Mouse (Mus musculus) CH12.LX (cell line): ENCODE measurements at regions not wholly inside any gene's neighbourhood (a gene's known extent, or its start where the extent isn't known, plus 50 kb on each side); places are given as distances from the start of the nearest gene placed in this dataset.

ENCODE experiments used
- DNase-seq: peaks from one replicate; pipeline ENCODE4 v3.0.0-alpha.2; 2013; ENCODE audit errors: extremely low read depth
- H3K27ac ChIP-seq: 2 replicates; pipeline ENCODE4 v1.5.1; 2012; ENCODE audit warnings: low read depth, mild to moderate bottlenecking, control low read depth, moderate library complexity; ENCODE audit not compliant: insufficient read depth
- H3K27me3 ChIP-seq: replicated peaks from 2 replicates; pipeline ENCODE3; 2012; ENCODE audit warnings: inconsistent platforms
- H3K36me3 ChIP-seq, 2 experiments: replicated peaks in 1 of 2; 2 replicates each; pipeline versions ENCODE3 to v1.6.1; 2012; ENCODE audit warnings: inconsistent platforms in 1 of 2, low read length in 1 of 2, mild to moderate bottlenecking in 1 of 2, mixed read lengths in 1 of 2, moderate library complexity in 1 of 2; ENCODE audit not compliant: control insufficient read depth in 1 of 2, insufficient read depth in 1 of 2
- H3K4me1 ChIP-seq, 2 experiments: 2 replicates each; pipeline ENCODE4 v1.6.1; 2012; ENCODE audit warnings: inconsistent platforms in 1 of 2, moderate library complexity in 1 of 2; ENCODE audit not compliant: insufficient read depth in 2 of 2, control insufficient read depth in 1 of 2
- H3K4me2 ChIP-seq: 2 replicates; pipeline ENCODE4 v1.6.1; 2012; ENCODE audit warnings: low read depth, mild to moderate bottlenecking, control low read depth; ENCODE audit not compliant: poor library complexity, insufficient read depth, severe bottlenecking
- H3K4me3 ChIP-seq, 3 experiments: fragments of 150-350 bp in 1 of 3; sonication (generic) in 1 of 3; replicated peaks in 1 of 3; 2 replicates each; pipeline versions ENCODE3 to v1.5.1; 2011 to 2012; ENCODE audit warnings: low read depth in 2 of 3, low read length in 2 of 3, mild to moderate bottlenecking in 2 of 3, moderate library complexity in 2 of 3, control low read depth in 1 of 3, improper control_type of control experiment in 1 of 3, inconsistent platforms in 1 of 3, mixed read lengths in 1 of 3; ENCODE audit not compliant: poor library complexity in 1 of 3
- H3K79me2 ChIP-seq: replicated peaks from 2 replicates; pipeline ENCODE4 v1.6.1; 2012; ENCODE audit warnings: mild to moderate bottlenecking, moderate library complexity; ENCODE audit not compliant: control insufficient read depth, poor library complexity, insufficient read depth, severe bottlenecking; ENCODE audit errors: extremely low read depth
- H3K9ac ChIP-seq: 2 replicates; pipeline ENCODE4 v1.6.1; 2012; ENCODE audit warnings: low read depth, mild to moderate bottlenecking, control low read depth, moderate library complexity; ENCODE audit not compliant: insufficient read depth
- H3K9me3 ChIP-seq: replicated peaks from 2 replicates; pipeline ENCODE3; 2012; ENCODE audit warnings: low read length, inconsistent platforms, mixed read lengths
- BHLHE40 ChIP-seq: IDR thresholded peaks from 2 replicates; pipeline ENCODE4 v1.6.1; 2011; ENCODE audit warnings: mild to moderate bottlenecking, low read depth, low read length, improper control_type of control experiment
- CHD1 ChIP-seq: IDR thresholded peaks from 2 replicates; pipeline ENCODE4 v1.6.1; 2012; ENCODE audit warnings: low read depth, low read length, improper control_type of control experiment, inconsistent platforms
- CHD2 ChIP-seq: IDR thresholded peaks from 2 replicates; pipeline ENCODE4 v1.6.1; 2011; ENCODE audit warnings: low read length, improper control_type of control experiment
- ELF1 ChIP-seq: IDR thresholded peaks from 2 replicates; pipeline ENCODE4 v1.6.1; 2014; ENCODE audit warnings: low read depth, mild to moderate bottlenecking, inconsistent platforms, low read length, improper control_type of control experiment
- EP300 ChIP-seq: IDR thresholded peaks from 2 replicates; pipeline ENCODE4 v1.6.1; 2011; ENCODE audit warnings: low read length, improper control_type of control experiment
- ETS1 ChIP-seq: conservative IDR thresholded peaks from 2 replicates; pipeline ENCODE4 v1.6.1; 2012; ENCODE audit warnings: low read depth, mild to moderate bottlenecking, inconsistent platforms, low read length, improper control_type of control experiment, moderate library complexity
- IRF4 ChIP-seq: IDR thresholded peaks from 2 replicates; pipeline ENCODE4 v1.6.1; 2014; ENCODE audit warnings: low read depth, mild to moderate bottlenecking, inconsistent platforms, low read length, improper control_type of control experiment
- KAT2A ChIP-seq: IDR thresholded peaks from 2 replicates; pipeline ENCODE4 v1.6.1; 2012; ENCODE audit warnings: low read length, improper control_type of control experiment, inconsistent platforms; ENCODE audit not compliant: insufficient replicate concordance
- MAZ ChIP-seq: IDR thresholded peaks from 2 replicates; pipeline ENCODE4 v1.6.1; 2012; ENCODE audit warnings: low read depth, mild to moderate bottlenecking, inconsistent platforms, low read length, improper control_type of control experiment, moderate library complexity
- MEF2A ChIP-seq: IDR thresholded peaks from 2 replicates; pipeline ENCODE4 v1.6.1; 2014; ENCODE audit warnings: low read depth, mild to moderate bottlenecking, inconsistent platforms, low read length, improper control_type of control experiment, borderline replicate concordance
- MXI1 ChIP-seq: IDR thresholded peaks from 2 replicates; pipeline ENCODE4 v1.6.1; 2011; ENCODE audit warnings: mild to moderate bottlenecking, low read depth, low read length, improper control_type of control experiment
- MYC ChIP-seq: IDR thresholded peaks from 2 replicates; pipeline ENCODE4 v1.6.1; 2011; ENCODE audit warnings: low read depth, mild to moderate bottlenecking, improper control_type of control experiment, low read length
- NELFE ChIP-seq: IDR thresholded peaks from 2 replicates; pipeline ENCODE4 v1.6.1; 2011; ENCODE audit warnings: low read depth, low read length, improper control_type of control experiment
- NRF1 ChIP-seq: IDR thresholded peaks from 2 replicates; pipeline ENCODE4 v1.6.1; 2014; ENCODE audit warnings: low read depth, mild to moderate bottlenecking, inconsistent platforms, low read length, improper control_type of control experiment, moderate library complexity
- PAX5 ChIP-seq: IDR thresholded peaks from 2 replicates; pipeline ENCODE4 v1.6.1; 2012; ENCODE audit warnings: low read length, inconsistent platforms, mixed read lengths
- POLR2A ChIP-seq: IDR thresholded peaks from 2 replicates; pipeline ENCODE4 v1.6.1; 2011; ENCODE audit warnings: low read depth, mild to moderate bottlenecking, improper control_type of control experiment, low read length
- RAD21 ChIP-seq: IDR thresholded peaks from 2 replicates; pipeline ENCODE4 v1.6.1; 2011; ENCODE audit warnings: low read depth, mild to moderate bottlenecking, low read length, improper control_type of control experiment, moderate library complexity
- RCOR1 ChIP-seq: conservative IDR thresholded peaks from 2 replicates; pipeline ENCODE4 v1.6.1; 2012; ENCODE audit warnings: low read depth, mild to moderate bottlenecking, inconsistent platforms, low read length, improper control_type of control experiment
- SMC3 ChIP-seq: IDR thresholded peaks from 2 replicates; pipeline ENCODE4 v1.6.1; 2011; ENCODE audit warnings: low read depth, low read length, improper control_type of control experiment
- TBP ChIP-seq: conservative IDR thresholded peaks from 2 replicates; pipeline ENCODE4 v1.6.1; 2011; ENCODE audit warnings: low read depth, low read length, improper control_type of control experiment
- UBTF ChIP-seq: IDR thresholded peaks from 2 replicates; pipeline ENCODE4 v1.6.1; 2012; ENCODE audit warnings: low read depth, mild to moderate bottlenecking, inconsistent platforms, low read length, improper control_type of control experiment, moderate library complexity
- USF1 ChIP-seq: IDR thresholded peaks from 2 replicates; pipeline ENCODE4 v1.6.1; 2014; ENCODE audit warnings: low read depth, mild to moderate bottlenecking, inconsistent platforms, low read length, improper control_type of control experiment
- USF2 ChIP-seq: conservative IDR thresholded peaks from 2 replicates; pipeline ENCODE4 v1.6.1; 2011; ENCODE audit warnings: low read depth, low read length, improper control_type of control experiment
- ZMIZ1 ChIP-seq: IDR thresholded peaks from 2 replicates; pipeline ENCODE4 v1.6.1; 2012; ENCODE audit warnings: low read depth, mild to moderate bottlenecking, inconsistent platforms, low read length, improper control_type of control experiment
- ZNF384 ChIP-seq: IDR thresholded peaks from 2 replicates; pipeline ENCODE4 v1.6.1; 2012; ENCODE audit warnings: low read depth, low read length, improper control_type of control experiment, inconsistent platforms
- dilution Hi-C: fragments of 300-500 bp; cut with MboI; formaldehyde crosslinking; loops from 2 replicates; pipeline ENCODE4 v1.14.3; 2020; ENCODE audit warnings: low sequenced_read_pairs; ENCODE audit not compliant: extremely low pct_unique_long_range_greater_than_20kb, extremely low pct_ligation_motif_present
- in situ Hi-C: fragments of 300-500 bp; cut with MboI; formaldehyde crosslinking; loops from 3 replicates; pipeline ENCODE4 v1.14.3; 2019; ENCODE audit warnings: low sequenced_read_pairs, low pct_ligation_motif_present, low pct_unique_long_range_greater_than_20kb, mixed read lengths

- Histone ChIP-seq H3K9ac (no peak overlapping the region), H3K27me3 (no peaks in the 10 kb centered on the region), H3K27ac (no peak overlapping the region), H3K4me2 (no peak overlapping the region), H3K9me3 (peaks cover 72% of the 10 kb centered on the region), H3K4me1 (no peaks in the 10 kb centered on the region), H3K4me3 (no peak overlapping the region), H3K36me3 (no peaks in the 10 kb centered on the region), H3K79me2 (no peaks in the 10 kb centered on the region)
- dilution Hi-C loops: no loop called here
- in situ Hi-C loops: no loop called here
- DNase-seq: no peak
- TF ChIP-seq ZNF384 (no peak), RAD21 (no peak), BHLHE40 (no peak), POLR2A (no peak), PAX5 (no peak), MAZ (no peak), EP300 (no peak), MYC (no peak), USF2 (no peak), SMC3 (no peak), ZMIZ1 (no peak), CHD1 (no peak), RCOR1 (no peak), IRF4 (no peak), KAT2A (no peak)
Measured at GRCm38 (mm10) chr2:124927882-124928758, 139.8 kb upstream of the Slc24a5 start.

GRCm38 (mm10) chr2:124928759-124929113 is 139.2 kb upstream of the Slc24a5 start:
- H3K9me3 ChIP-seq: peaks cover 73% of the 10 kb centered on the region
- H3K27ac ChIP-seq: no peak overlapping the region
- H3K4me3 ChIP-seq: no peak overlapping the region
- no peaks in the 10 kb centered on the region for H3K79me2 ChIP-seq
- H3K9ac ChIP-seq: no peak overlapping the region
- no peaks in the 10 kb centered on the region for H3K4me1 ChIP-seq
- dilution Hi-C loops: no loop called here
- no peaks in the 10 kb centered on the region for H3K36me3 ChIP-seq
- no peak for DNase-seq
- H3K4me2 ChIP-seq: no peak overlapping the region
- H3K27me3 ChIP-seq: no peaks in the 10 kb centered on the region
- in situ Hi-C loops: no loop called here
- TF ChIP-seq NELFE: no peak
- TF ChIP-seq KAT2A: no peak
- TF ChIP-seq ETS1: no peak
- TF ChIP-seq UBTF: no peak
- TF ChIP-seq ZMIZ1: no peak
- no peak for TF ChIP-seq MYC
- no peak for TF ChIP-seq USF1
- no peak for TF ChIP-seq TBP
- TF ChIP-seq MEF2A: no peak
- TF ChIP-seq MXI1: no peak
- TF ChIP-seq ELF1: no peak
- no peak for TF ChIP-seq NRF1
- TF ChIP-seq CHD2: no peak
- no peak for TF ChIP-seq POLR2A
